Mouse (Mus musculus) embryonic facial prominence, embryonic 14.5 days (tissue): ENCODE measurements around the gene Gm44511. TPM values are rescaled to one million over a fixed set of nuclear protein-coding genes. Genes with fewer than 3 reads are reported as not detected.
"Not testable (repeated sequence)": the region's sequence is repeated elsewhere in the genome, so short reads cannot be mapped to it uniquely, and the experiment has no call there.

Source experiments
- ATAC-seq: fragments of 200-750 bp; cut with Nextera tagmentation; 2 replicates; pipeline ENCODE4 v1.8.0; 2017; ENCODE audit warnings: low read depth, moderate number of reproducible peaks, moderate TSS enrichment
- DNase-seq: peaks from one replicate; pipeline ENCODE4 v3.0.0-alpha.2; 2015; ENCODE audit warnings: low spot score
- H3K27ac ChIP-seq: fragments of 300-500 bp; sonication (generic); replicated peaks from 2 replicates; pipeline ENCODE4 v1.5.1; 2014; ENCODE audit warnings: low read depth, mild to moderate bottlenecking, low read length, moderate library complexity
- H3K27me3 ChIP-seq: fragments of 300-500 bp; sonication (generic); replicated peaks from 2 replicates; pipeline ENCODE4 v1.6.1; 2014; ENCODE audit warnings: low read length; ENCODE audit not compliant: control insufficient read depth, insufficient read depth
- H3K36me3 ChIP-seq: fragments of 300-500 bp; sonication (generic); 2 replicates; pipeline ENCODE4 v1.6.1; 2014; ENCODE audit warnings: low read length, mixed read lengths; ENCODE audit not compliant: control insufficient read depth, insufficient read depth
- H3K4me1 ChIP-seq: fragments of 300-500 bp; sonication (generic); 2 replicates; pipeline ENCODE4 v1.6.1; 2014; ENCODE audit warnings: antibody characterized with exemption, low read length; ENCODE audit not compliant: control insufficient read depth, insufficient read depth
- H3K4me2 ChIP-seq: fragments of 300-500 bp; sonication (generic); 2 replicates; pipeline ENCODE4 v1.6.1; 2014; ENCODE audit warnings: low read depth, mild to moderate bottlenecking, low read length, moderate library complexity, mixed read lengths
- H3K4me3 ChIP-seq: fragments of 300-500 bp; sonication (generic); 2 replicates; pipeline ENCODE4 v1.5.1; 2014; ENCODE audit warnings: low read depth, mild to moderate bottlenecking, low read length
- H3K9ac ChIP-seq: fragments of 300-500 bp; sonication (generic); 2 replicates; pipeline ENCODE4 v1.6.1; 2014; ENCODE audit warnings: low read depth, mild to moderate bottlenecking, low read length, moderate library complexity, mixed read lengths
- H3K9me3 ChIP-seq: fragments of 300-500 bp; sonication (generic); 2 replicates; pipeline ENCODE4 v1.6.1; 2016; ENCODE audit warnings: low read length; ENCODE audit not compliant: control insufficient read depth
- WGBS: fragments of 180-500 bp; shearing (Covaris S2); extraction: QIAGEN DNeasy Blood & Tissue Kit; methylation state at CpG from one replicate; pipeline ENCODE4 v1.1.7; 2014; 5-methylcytosine and 5-hydroxymethylcytosine counted together
- polyA plus RNA-seq: library from polyadenylated mRNA; unstranded; fragments of >200 nt; fragmentation: Nextera tagmentation; extraction: Ambion mirVana; gene quantifications from 2 replicates; pipeline ENCODE4 v1.2.1, GENCODE M21; 2014

The Gm44511 gene
- polyA plus RNA-seq, 1 experiment from 2014 or later: 0.42 TPM

DNA sequence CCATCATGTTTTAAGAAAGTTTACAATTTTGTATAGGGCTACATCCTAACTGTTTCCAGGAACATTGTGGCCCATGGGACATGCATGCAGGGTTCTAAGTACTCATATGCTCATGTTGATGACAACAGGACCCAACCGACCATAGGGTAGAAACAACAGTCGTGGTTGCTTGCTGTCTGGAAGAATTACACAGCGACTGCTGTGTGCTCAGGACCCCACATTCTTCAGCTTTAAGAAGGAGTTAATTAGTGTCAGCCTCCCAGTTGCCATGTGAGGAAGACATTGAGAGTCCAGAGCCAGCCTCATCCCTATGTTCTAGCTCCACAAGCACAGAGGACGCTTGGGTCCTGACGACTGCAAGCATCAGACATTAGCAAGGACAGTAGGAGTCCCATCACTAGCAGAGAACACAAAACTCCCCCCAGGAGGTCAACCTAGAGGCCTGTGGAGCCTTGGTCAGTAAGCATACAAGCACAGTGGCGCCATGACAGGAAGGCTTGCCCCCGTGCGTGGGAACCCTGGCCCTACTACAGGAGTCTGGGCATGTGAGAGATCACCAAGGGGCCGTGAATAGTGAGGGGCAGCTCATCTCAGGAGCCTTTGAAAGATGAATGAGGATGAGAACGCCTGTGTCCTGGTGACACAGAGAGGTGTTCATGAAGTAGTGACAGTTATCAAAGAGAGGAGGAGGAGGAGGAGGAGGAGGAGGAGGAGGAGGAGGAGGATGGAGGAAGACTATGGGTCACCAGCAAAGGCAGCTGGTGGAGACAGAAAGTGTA, 63.0 kb downstream of the Gm44511 start:
- peak overlapping the region; percentile 47 for H3K4me3 ChIP-seq
- H3K9ac ChIP-seq: peak overlapping the region; percentile 62

DNA sequence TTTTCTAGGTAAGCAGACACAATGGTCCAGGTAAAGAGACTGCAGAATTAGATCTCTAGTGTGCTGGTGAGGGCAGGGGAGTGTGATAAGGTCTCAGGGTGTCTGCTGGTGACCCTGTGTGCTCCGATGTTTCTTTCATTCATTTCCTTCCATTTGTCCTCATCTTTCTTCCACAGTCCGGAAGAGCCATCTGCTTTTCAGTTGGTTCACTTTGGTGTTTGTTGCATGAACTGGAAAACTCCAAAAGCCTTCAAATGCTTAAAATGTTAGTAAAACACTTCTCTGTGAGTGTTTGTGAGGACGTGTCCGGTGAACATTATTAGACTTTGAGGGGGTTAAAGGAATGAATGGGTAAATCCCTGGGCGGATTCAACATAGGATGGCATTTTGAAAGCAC, 65.0 kb downstream of the Gm44511 start:
- Histone ChIP-seq H3K9me3 (no peaks in the 10 kb centered on the region), H3K4me1 (peaks cover 2% of the 10 kb centered on the region; the same call in 1 of the 2 replicates), H3K27ac (peak overlapping the region; percentile 61), H3K27me3 (no peaks in the 10 kb centered on the region), H3K9ac (peak overlapping the region; percentile 58; the same call in 1 of the 2 replicates), H3K4me3 (peak overlapping the region; percentile 63), H3K4me2 (peak overlapping the region; percentile 52), H3K36me3 (no peaks in the 10 kb centered on the region)
- DNase-seq: no peak
- 40% methylated on average over 5 of the region's 5 CpGs for WGBS
- no peak for ATAC-seq

More for the DNA sequence above, 63.0 kb downstream of the Gm44511 start:
- H3K9me3 ChIP-seq, H3K27me3 ChIP-seq, H3K4me1 ChIP-seq, ATAC-seq, DNase-seq, H3K36me3 ChIP-seq: not testable (repeated sequence)
- WGBS: 63% methylated on average over 10 of the region's 10 CpGs
- Histone ChIP-seq H3K4me2 (peak overlapping the region; percentile 58), H3K27ac (peak overlapping the region; percentile 71)

GRCm38 (mm10) chr6:128760416-128761143, 65.5 kb downstream of the Gm44511 start:
- H3K4me1 ChIP-seq, H3K9me3 ChIP-seq, H3K36me3 ChIP-seq, H3K27me3 ChIP-seq: not testable (repeated sequence)
- peak overlapping the region; percentile 92 for H3K27ac ChIP-seq
- DNase-seq (peak; percentile 76), ATAC-seq (peak; percentile 74)
- under 1% methylated on average over 43 of the region's 44 CpGs for WGBS
- H3K4me3 ChIP-seq: peak overlapping the region; percentile 63
- peak overlapping the region; percentile 52 for H3K4me2 ChIP-seq
- H3K9ac ChIP-seq: peak overlapping the region; percentile 75

DNA sequence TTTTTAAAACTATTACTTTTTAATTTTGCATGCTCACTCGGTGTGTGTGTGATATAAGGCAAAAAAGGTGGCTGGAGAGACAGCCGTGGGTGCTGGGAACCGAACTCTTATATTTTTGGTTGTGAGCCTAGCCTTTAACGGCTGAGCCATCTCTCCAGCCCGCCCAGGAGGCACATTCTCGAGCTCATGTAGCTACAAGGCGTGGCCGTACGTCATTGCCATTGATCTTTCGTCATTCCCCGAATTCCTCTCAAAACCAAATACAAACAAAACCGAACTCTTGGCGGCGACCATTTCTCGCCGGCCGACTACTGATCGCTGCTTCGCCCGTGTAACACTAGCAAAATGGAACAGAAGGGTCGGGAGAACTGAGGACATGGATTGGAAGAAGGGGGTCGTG, 66.1 kb downstream of the Gm44511 start:
- DNase-seq (peak; percentile 83), ATAC-seq (peak; percentile 24)
- WGBS: under 1% methylated on average over 22 of the region's 22 CpGs
- H3K27ac ChIP-seq: peak overlapping the region; percentile 92
- H3K4me2 ChIP-seq: peak overlapping the region; percentile 34
- H3K27me3 ChIP-seq, H3K36me3 ChIP-seq, H3K9me3 ChIP-seq, H3K4me1 ChIP-seq: not testable (repeated sequence)
- H3K9ac ChIP-seq: peak overlapping the region; percentile 75
- H3K4me3 ChIP-seq: peak overlapping the region; percentile 63

GRCm38 (mm10) chr6:128759221-128759950, 66.7 kb downstream of the Gm44511 start:
- Histone ChIP-seq H3K9ac (no peak overlapping the region), H3K4me3 (peak overlapping the region; percentile 63; the same call in 1 of the 2 replicates), H3K9me3 (no peaks in the 10 kb centered on the region), H3K4me2 (peak overlapping the region; percentile 34), H3K27me3 (no peaks in the 10 kb centered on the region), H3K36me3 (no peaks in the 10 kb centered on the region), H3K27ac (no peak overlapping the region), H3K4me1 (peaks cover 2% of the 10 kb centered on the region; the same call in 1 of the 2 replicates)
- DNase-seq (no peak), ATAC-seq (no peak)
- WGBS: 82% methylated on average over 5 of the region's 5 CpGs

DNA sequence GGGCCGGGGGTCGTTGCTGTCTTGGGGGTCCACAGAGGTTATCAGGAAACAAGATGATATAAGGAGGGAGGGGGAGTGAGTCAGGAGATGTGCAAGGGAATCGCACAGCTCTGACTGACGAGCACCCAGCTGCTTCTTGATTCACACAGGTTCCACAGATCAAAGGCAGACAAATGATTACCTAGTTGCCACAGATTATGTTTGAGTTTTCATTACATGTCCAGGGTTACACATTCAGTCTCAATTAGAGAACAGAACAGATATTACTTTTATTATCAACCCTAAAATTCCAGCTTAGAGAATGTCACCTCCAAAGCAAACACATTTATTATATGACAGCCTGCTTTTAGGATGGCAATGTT, 70.7 kb downstream of the Gm44511 start:
- not testable (repeated sequence) for H3K9ac ChIP-seq, H3K4me3 ChIP-seq, DNase-seq, H3K36me3 ChIP-seq, H3K27me3 ChIP-seq, H3K9me3 ChIP-seq, H3K27ac ChIP-seq, ATAC-seq, H3K4me1 ChIP-seq, H3K4me2 ChIP-seq
- 53% methylated on average over 4 of the region's 4 CpGs for WGBS

DNA sequence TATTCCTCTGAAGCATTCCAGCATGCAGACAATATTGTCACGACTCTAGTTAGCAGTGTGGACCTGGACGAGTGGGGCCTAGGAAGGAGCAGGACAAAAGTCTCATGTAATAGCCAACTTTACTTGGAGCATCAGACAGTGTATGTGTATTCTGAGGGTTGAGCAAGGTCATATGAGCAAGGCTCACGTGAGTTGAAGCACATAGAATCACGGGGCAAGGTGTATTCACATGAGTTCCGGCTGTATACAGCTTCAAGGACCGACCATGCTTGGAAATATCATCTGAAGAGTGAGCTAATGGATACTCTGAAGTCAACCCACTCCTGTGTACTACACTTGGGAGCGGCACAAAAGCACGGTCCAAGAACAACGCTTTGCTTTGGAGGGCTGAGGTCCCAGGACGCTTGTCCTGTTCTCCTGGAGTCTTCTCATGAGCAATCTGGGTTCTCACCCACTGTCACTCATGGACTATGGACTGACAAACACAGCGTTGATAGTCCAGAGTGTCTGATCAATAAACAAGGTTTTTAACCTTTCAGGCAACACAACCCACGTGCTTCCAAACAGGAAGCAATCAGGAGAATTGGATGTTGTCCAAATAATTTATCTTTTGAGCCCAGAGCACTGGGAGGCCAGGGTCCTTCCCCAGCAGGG, 71.2 kb downstream of the Gm44511 start:
- peak overlapping the region; percentile 20; the same call in 1 of the 2 replicates for H3K4me2 ChIP-seq
- H3K4me1 ChIP-seq, H3K9me3 ChIP-seq, H3K4me3 ChIP-seq, H3K27ac ChIP-seq, H3K36me3 ChIP-seq, ATAC-seq, DNase-seq, H3K27me3 ChIP-seq: not testable (repeated sequence)
- 79% methylated on average over 12 of the region's 12 CpGs for WGBS
- H3K9ac ChIP-seq: peak overlapping the region; percentile 10; the same call in 1 of the 2 replicates

DNA sequence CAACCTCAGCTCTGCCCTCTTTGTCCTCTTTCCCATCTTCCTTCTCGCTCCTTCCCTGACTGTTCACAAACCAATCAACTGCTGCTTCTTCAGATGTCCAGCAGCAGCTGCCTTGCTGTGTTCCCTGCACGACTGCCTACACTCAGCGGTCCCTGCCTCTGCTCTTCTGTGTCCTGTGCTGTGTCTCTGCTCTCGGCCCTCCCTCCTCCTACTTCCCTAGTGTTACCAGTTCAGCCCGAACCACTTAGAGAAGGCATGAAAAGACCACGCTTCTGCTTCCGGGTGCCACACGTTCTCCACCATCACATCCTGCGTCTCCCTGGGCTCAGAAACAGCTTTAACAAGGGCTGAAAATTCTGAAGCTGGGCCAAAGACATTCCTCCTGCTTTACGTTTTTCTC, 71.8 kb downstream of the Gm44511 start:
- peak overlapping the region; percentile 20; the same call in 1 of the 2 replicates for H3K4me2 ChIP-seq
- H3K4me3 ChIP-seq, H3K36me3 ChIP-seq, DNase-seq, H3K9me3 ChIP-seq, H3K4me1 ChIP-seq, H3K27me3 ChIP-seq: not testable (repeated sequence)
- ATAC-seq: peak; percentile 84
- H3K27ac ChIP-seq: 0 out of 2 replicates have a peak overlapping the region, but pooled peaks have one; percentile 39
- 26% methylated on average over 10 of the region's 10 CpGs for WGBS
- H3K9ac ChIP-seq: peak overlapping the region; percentile 10; the same call in 1 of the 2 replicates
